Mouse (Mus musculus): ENCODE results near the gene Wnt9b.
"Not testable (repeated sequence)": the region's sequence is repeated elsewhere in the genome, so short reads cannot be mapped to it uniquely, and the experiment has no call there.

Wnt9b gene

GRCm38 (mm10) chr11:103749306-103750089 is at the start of gene Wnt9b:
Gene Wnt9b, minus strand, starts transcription at chr11:103749821.
- DNase-seq = no peak

- no peak for DNase-seq
These were observed 40.3 kb upstream of the Wnt9b start for GRCm38 (mm10) chr11:103789951-103790350.

- no peak for DNase-seq
These were observed 30.5 kb upstream of the Wnt9b start for GRCm38 (mm10) chr11:103780152-103780551.

- no peak for DNase-seq
These were observed 24.6 kb upstream of the Wnt9b start for GRCm38 (mm10) chr11:103774228-103774530.

- no peak for DNase-seq
These were observed 24.0 kb upstream of the Wnt9b start, which contains the start of gene Wnt3 for GRCm38 (mm10) chr11:103773387-103774227. Gene Wnt3, plus strand, starts transcription at chr11:103774150.

- DNase-seq = no peak
These were observed 23.1 kb upstream of the Wnt9b start for GRCm38 (mm10) chr11:103772505-103773386.

GRCm38 (mm10) chr11:103771160-103771817 is 21.7 kb upstream of the Wnt9b start:
- no peak for DNase-seq

- DNase-seq = no peak
These were observed 16.0 kb upstream of the Wnt9b start for GRCm38 (mm10) chr11:103765556-103766011.

- no peak for DNase-seq
These were observed 15.0 kb upstream of the Wnt9b start for GRCm38 (mm10) chr11:103764601-103765000.

- no peak for DNase-seq
These were observed 14.0 kb upstream of the Wnt9b start for GRCm38 (mm10) chr11:103763410-103764163.

- DNase-seq = not testable (repeated sequence)
These were observed 11.3 kb upstream of the Wnt9b start for GRCm38 (mm10) chr11:103760891-103761290.

- DNase-seq = no peak
These were observed 10.5 kb upstream of the Wnt9b start for GRCm38 (mm10) chr11:103760101-103760500.

- peak; percentile 16 to 20 for DNase-seq
These were observed 9.1 kb upstream of the Wnt9b start for GRCm38 (mm10) chr11:103758706-103759105.

- no peak for DNase-seq
These were observed 8.4 kb upstream of the Wnt9b start for GRCm38 (mm10) chr11:103758054-103758453.

GRCm38 (mm10) chr11:103750612-103751011 is 991 bp upstream of the Wnt9b start:
- DNase-seq = no peak

GRCm38 (mm10) chr11:103735046-103735781 is 14.4 kb downstream of the Wnt9b start:
- no peak for DNase-seq

- DNase-seq = no peak
These were observed 15.1 kb downstream of the Wnt9b start for GRCm38 (mm10) chr11:103734411-103735045.

GRCm38 (mm10) chr11:103733961-103734360 is 15.7 kb downstream of the Wnt9b start:
- DNase-seq = no peak

GRCm38 (mm10) chr11:103733069-103733468 is 16.6 kb downstream of the Wnt9b start:
- DNase-seq = no peak

- DNase-seq = no peak
These were observed 17.3 kb downstream of the Wnt9b start for GRCm38 (mm10) chr11:103732306-103732705.
